Mouse (Mus musculus) midbrain, embryonic 14.5 days (tissue): ENCODE data around the gene Jagn1. TPM values are rescaled to one million over a fixed set of nuclear protein-coding genes. Genes with fewer than 3 reads are reported as not detected.

Experiments
- ATAC-seq: fragments of 200-750 bp; cut with Nextera tagmentation; 2 replicates; pipeline ENCODE4 v1.8.0; 2017; ENCODE audit warnings: moderate number of reproducible peaks, moderate library complexity; ENCODE audit not compliant: low FRiP score, low TSS enrichment
- DNase-seq: peaks from one replicate; pipeline ENCODE4 v3.0.0-alpha.2; 2015
- H3K27ac ChIP-seq: fragments of 300-500 bp; sonication (generic); replicated peaks from 2 replicates; pipeline ENCODE4 v1.5.1; 2014; ENCODE audit warnings: mild to moderate bottlenecking, low read depth, low read length, moderate library complexity
- H3K27me3 ChIP-seq: fragments of 300-500 bp; sonication (generic); 2 replicates; pipeline ENCODE4 v1.6.1; 2014; ENCODE audit warnings: low read length, control low read depth, mixed read lengths; ENCODE audit not compliant: control insufficient read depth, insufficient read depth
- H3K36me3 ChIP-seq: fragments of 300-500 bp; sonication (generic); 2 replicates; pipeline ENCODE4 v1.6.1; 2014; ENCODE audit warnings: low read length, control low read depth; ENCODE audit not compliant: control insufficient read depth, insufficient read depth
- H3K4me1 ChIP-seq: fragments of 300-500 bp; sonication (generic); 2 replicates; pipeline ENCODE4 v1.6.1; 2014; ENCODE audit warnings: mild to moderate bottlenecking, antibody characterized with exemption, low read length, control low read depth; ENCODE audit not compliant: control insufficient read depth, insufficient read depth
- H3K4me2 ChIP-seq: fragments of 300-500 bp; sonication (generic); 2 replicates; pipeline ENCODE4 v1.6.1; 2014; ENCODE audit warnings: mild to moderate bottlenecking, low read length, moderate library complexity
- H3K4me3 ChIP-seq: fragments of 300-500 bp; sonication (generic); replicated peaks from 2 replicates; pipeline ENCODE4 v1.5.1; 2014; ENCODE audit warnings: low read depth, low read length
- H3K9ac ChIP-seq: fragments of 300-500 bp; sonication (generic); replicated peaks from 2 replicates; pipeline ENCODE4 v1.6.1; 2014; ENCODE audit warnings: mild to moderate bottlenecking, low read length, moderate library complexity
- H3K9me3 ChIP-seq: fragments of 300-500 bp; sonication (generic); 2 replicates; pipeline ENCODE4 v1.6.1; 2016; ENCODE audit warnings: low read length, control low read depth, mixed read lengths; ENCODE audit not compliant: control insufficient read depth
- WGBS: fragments of 180-500 bp; shearing (Covaris S2); extraction: QIAGEN DNeasy Blood & Tissue Kit; methylation state at CpG from one replicate; pipeline ENCODE4 v1.1.7; 2014; 5-methylcytosine and 5-hydroxymethylcytosine counted together
- polyA plus RNA-seq: library from polyadenylated mRNA; unstranded; fragments of >200 nt; fragmentation: Nextera tagmentation; extraction: Ambion mirVana; gene quantifications from 2 replicates; pipeline ENCODE4 v1.2.1, GENCODE M21; 2014

Jagn1 gene
- 86.1 and 96.9 TPM in 2 replicates for polyA plus RNA-seq

GRCm38 (mm10) chr6:113442442-113443090, at the start of gene Jagn1:
Gene Jagn1 (plus strand): TSS chr6:113442569.
- WGBS: under 1% methylated on average over 45 of the region's 45 CpGs
- peak; percentile 92 for ATAC-seq
- peak within 1 kb of the TSS; percentile 83 for H3K9ac ChIP-seq

DNA sequence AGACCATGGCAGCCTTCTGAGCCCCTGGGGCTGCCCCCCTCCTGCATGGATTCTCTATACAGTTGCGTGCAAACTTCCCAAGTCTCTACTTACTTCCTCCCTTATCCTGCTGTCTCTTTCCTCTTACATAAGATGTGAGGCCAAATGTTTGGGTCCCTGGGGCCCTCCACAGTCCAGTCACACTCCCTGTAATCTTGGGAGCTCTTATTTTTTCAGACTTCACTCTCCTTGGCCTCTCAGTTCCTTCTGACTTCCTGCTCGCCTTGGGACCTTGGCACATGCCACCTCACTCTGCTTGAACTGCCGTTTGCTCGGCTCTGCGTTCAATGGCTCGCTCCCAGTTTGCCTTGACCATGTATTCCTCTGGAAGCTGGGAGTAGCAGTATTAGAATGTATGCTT, 48.4 kb upstream of the Jagn1 start:
- H3K27me3 ChIP-seq: no peaks in the 10 kb centered on the region
- no peak overlapping the region for H3K4me2 ChIP-seq
- H3K36me3 ChIP-seq: peaks cover 29% of the 10 kb centered on the region
- H3K4me3 ChIP-seq: no peak overlapping the region
- H3K9ac ChIP-seq: no peak overlapping the region
- 89% methylated on average over 6 of the region's 6 CpGs for WGBS
- DNase-seq: no peak
- H3K27ac ChIP-seq: no peak overlapping the region
- H3K4me1 ChIP-seq: peaks cover 9% of the 10 kb centered on the region
- ATAC-seq: no peak
- H3K9me3 ChIP-seq: no peaks in the 10 kb centered on the region

More at GRCm38 (mm10) chr6:113442442-113443090, at the start of gene Jagn1:
- Histone ChIP-seq H3K4me2 (peak within 1 kb of the TSS; percentile 95), H3K27ac (peak within 1 kb of the TSS; percentile 78), H3K4me1 (peaks cover 7% of the 10 kb centered on the region), H3K27me3 (no peaks in the 10 kb centered on the region), H3K9me3 (no peaks in the 10 kb centered on the region), H3K4me3 (peak within 1 kb of the TSS; percentile 95), H3K36me3 (peaks cover 14% of the 10 kb centered on the region)
- peak; percentile 97 for DNase-seq

DNA sequence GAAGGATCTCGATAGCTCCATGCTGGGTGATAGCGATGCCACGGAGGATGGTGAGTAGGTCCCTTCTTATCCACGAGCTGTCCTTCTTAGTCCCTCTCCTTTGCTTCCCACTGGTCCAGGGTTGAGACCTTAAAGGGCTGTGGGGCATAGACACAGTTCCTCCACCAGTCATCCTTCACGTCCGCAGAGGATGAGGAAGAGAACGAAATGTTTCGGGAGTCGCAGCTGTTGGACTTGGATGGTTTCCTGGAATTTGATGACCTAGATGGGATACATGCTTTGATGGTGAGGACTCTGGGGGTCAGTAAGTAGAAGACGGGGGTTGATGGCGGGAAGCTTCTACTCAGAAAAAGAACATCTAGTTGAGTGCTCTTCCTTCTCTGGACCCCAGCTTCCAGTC, 47.6 kb upstream of the Jagn1 start:
- Histone ChIP-seq H3K36me3 (peaks cover 24% of the 10 kb centered on the region), H3K27me3 (no peaks in the 10 kb centered on the region), H3K9ac (no peak overlapping the region), H3K9me3 (no peaks in the 10 kb centered on the region), H3K27ac (no peak overlapping the region), H3K4me2 (no peak overlapping the region), H3K4me3 (no peak overlapping the region), H3K4me1 (peaks cover 9% of the 10 kb centered on the region)
- 96% methylated on average over 11 of the region's 11 CpGs for WGBS
- DNase-seq (no peak), ATAC-seq (no peak)

GRCm38 (mm10) chr6:113395501-113395900, 46.9 kb upstream of the Jagn1 start:
- DNase-seq: no peak
- H3K4me3 ChIP-seq: no peak overlapping the region

DNA sequence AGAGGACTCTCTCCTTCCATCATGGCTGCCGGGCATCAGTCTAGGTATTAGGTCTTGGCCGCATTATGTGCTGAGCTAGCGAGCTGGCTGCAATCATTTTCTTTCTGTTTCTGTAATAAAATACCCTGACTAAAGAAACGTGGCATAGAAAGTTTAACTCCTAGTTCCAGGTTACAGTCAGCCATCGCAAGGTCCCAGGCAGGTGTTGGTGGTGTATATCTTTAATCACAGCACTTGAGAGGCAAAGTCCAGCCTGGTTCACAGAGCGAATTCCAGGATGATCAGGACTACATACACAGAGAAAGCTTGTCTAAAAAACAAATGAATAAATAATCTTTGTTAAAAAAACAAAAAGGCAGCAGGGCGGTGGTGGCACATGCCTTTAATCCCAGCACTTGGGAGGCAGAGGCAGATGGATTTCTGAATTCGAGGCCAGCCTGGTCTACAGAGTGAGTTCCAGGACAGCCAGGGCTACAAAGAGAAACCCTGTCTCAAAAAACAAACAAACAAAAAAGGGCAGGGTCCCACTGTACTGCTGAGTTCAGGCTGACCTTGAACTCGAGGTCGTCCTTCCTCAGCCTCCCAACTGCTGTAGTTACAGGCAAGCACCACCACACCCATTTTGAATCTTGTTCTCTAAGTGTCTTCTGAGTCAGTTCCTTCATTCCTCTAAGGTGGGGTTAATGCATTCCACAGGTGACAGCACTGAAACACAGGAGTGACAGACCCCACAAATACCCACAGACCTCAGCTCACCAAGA, 45.9 kb upstream of the Jagn1 start:
- DNase-seq: no peak
- no peak overlapping the region for H3K4me3 ChIP-seq
- no peak for ATAC-seq
- H3K4me2 ChIP-seq: no peak overlapping the region
- peaks cover 14% of the 10 kb centered on the region for H3K36me3 ChIP-seq
- H3K9ac ChIP-seq: no peak overlapping the region
- H3K27me3 ChIP-seq: no peaks in the 10 kb centered on the region
- 87% methylated on average over 10 of the region's 10 CpGs for WGBS
- H3K27ac ChIP-seq: no peak overlapping the region
- H3K4me1 ChIP-seq: peaks cover 9% of the 10 kb centered on the region
- no peaks in the 10 kb centered on the region for H3K9me3 ChIP-seq

More at GRCm38 (mm10) chr6:113395501-113395900, 46.9 kb upstream of the Jagn1 start:
- H3K9ac ChIP-seq: no peak overlapping the region
- no peak overlapping the region for H3K4me2 ChIP-seq
- no peak for ATAC-seq
- peaks cover 19% of the 10 kb centered on the region for H3K36me3 ChIP-seq
- H3K27ac ChIP-seq: no peak overlapping the region
- H3K9me3 ChIP-seq: no peaks in the 10 kb centered on the region
- 95% methylated on average over 6 of the region's 6 CpGs for WGBS
- no peaks in the 10 kb centered on the region for H3K27me3 ChIP-seq
- H3K4me1 ChIP-seq: peaks cover 9% of the 10 kb centered on the region

DNA sequence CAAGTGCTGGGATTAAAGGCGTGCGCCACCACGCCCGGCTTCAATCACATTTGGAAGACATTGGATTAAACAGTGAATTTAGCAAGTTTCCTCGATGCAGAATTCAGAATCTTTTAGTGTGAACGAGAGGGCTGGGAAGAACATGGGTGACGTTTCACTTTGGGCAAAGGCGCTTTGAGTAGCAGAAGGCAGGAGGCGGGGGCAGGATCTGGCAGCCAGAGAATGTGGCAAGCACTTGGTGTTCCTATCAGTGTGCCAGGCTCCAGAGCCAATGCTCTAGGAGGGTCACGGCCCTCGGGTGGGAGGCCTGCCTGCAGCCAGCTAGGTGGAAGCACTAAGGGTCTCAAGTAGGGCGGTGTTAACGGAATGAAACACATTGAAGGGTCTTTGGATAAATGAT, 40.3 kb upstream of the Jagn1 start:
- DNase-seq (no peak), ATAC-seq (no peak)
- WGBS: 93% methylated on average over 13 of the region's 13 CpGs
- no peak overlapping the region for H3K4me3 ChIP-seq
- no peak overlapping the region for H3K4me2 ChIP-seq
- H3K4me1 ChIP-seq: no peaks in the 10 kb centered on the region
- H3K9me3 ChIP-seq: no peaks in the 10 kb centered on the region
- no peaks in the 10 kb centered on the region for H3K27me3 ChIP-seq
- peaks cover 10% of the 10 kb centered on the region; the same call in 1 of the 2 replicates for H3K36me3 ChIP-seq
- H3K9ac ChIP-seq: no peak overlapping the region
- H3K27ac ChIP-seq: no peak overlapping the region

GRCm38 (mm10) chr6:113404649-113405448, 37.5 kb upstream of the Jagn1 start:
- Histone ChIP-seq H3K4me3 (no peak overlapping the region), H3K9ac (no peak overlapping the region), H3K4me1 (no peaks in the 10 kb centered on the region), H3K27ac (no peak overlapping the region), H3K9me3 (no peaks in the 10 kb centered on the region), H3K27me3 (no peaks in the 10 kb centered on the region), H3K4me2 (no peak overlapping the region), H3K36me3 (peaks cover 19% of the 10 kb centered on the region)
- 79% methylated on average over 12 of the region's 12 CpGs for WGBS
- DNase-seq (no peak), ATAC-seq (no peak)

GRCm38 (mm10) chr6:113405483-113405882, 36.9 kb upstream of the Jagn1 start:
- no peak overlapping the region for H3K4me2 ChIP-seq
- no peak overlapping the region for H3K4me3 ChIP-seq
- no peak overlapping the region for H3K9ac ChIP-seq
- no peaks in the 10 kb centered on the region for H3K9me3 ChIP-seq
- H3K27ac ChIP-seq: no peak overlapping the region
- ATAC-seq: no peak
- no peaks in the 10 kb centered on the region for H3K27me3 ChIP-seq
- no peak for DNase-seq
- WGBS: 93% methylated on average over 6 of the region's 6 CpGs
- H3K36me3 ChIP-seq: peaks cover 18% of the 10 kb centered on the region
- H3K4me1 ChIP-seq: no peaks in the 10 kb centered on the region
